Mouse (Mus musculus) E14TG2a.4 (cell line): ENCODE data around the gene Tent5b.
"Not testable (repeated sequence)": the region's sequence is repeated elsewhere in the genome, so short reads cannot be mapped to it uniquely, and the experiment has no call there.

ENCODE experiments used
- H3K27me3 ChIP-seq: 2 replicates; pipeline ENCODE4 v1.6.1; 2014; ENCODE audit warnings: low read length, control low read depth; ENCODE audit not compliant: insufficient read depth
- H3K36me3 ChIP-seq: 2 replicates; pipeline ENCODE4 v1.6.1; 2014; ENCODE audit warnings: low read length, control low read depth; ENCODE audit not compliant: insufficient read depth
- H3K4me1 ChIP-seq: replicated peaks from 2 replicates; pipeline ENCODE4 v1.6.1; 2014; ENCODE audit warnings: low read depth, low read length, control low read depth
- H3K4me3 ChIP-seq: replicated peaks from 2 replicates; pipeline ENCODE4 v1.5.1; 2014; ENCODE audit warnings: mild to moderate bottlenecking, low read length
- H3K9me3 ChIP-seq: 2 replicates; pipeline ENCODE4 v1.6.1; 2014; ENCODE audit warnings: low read length, control low read depth
- CTCF ChIP-seq: conservative IDR thresholded peaks from 2 replicates; pipeline ENCODE4 v1.5.1; 2014; ENCODE audit warnings: low read length
- NANOG ChIP-seq: IDR thresholded peaks from 2 replicates; pipeline ENCODE4 v1.6.1; 2014; ENCODE audit warnings: borderline replicate concordance, low read length, mixed read lengths
- POU5F1 ChIP-seq: IDR thresholded peaks from 2 replicates; pipeline ENCODE4 v1.6.1; 2014; ENCODE audit warnings: low read length, borderline replicate concordance

Tent5b gene

DNA sequence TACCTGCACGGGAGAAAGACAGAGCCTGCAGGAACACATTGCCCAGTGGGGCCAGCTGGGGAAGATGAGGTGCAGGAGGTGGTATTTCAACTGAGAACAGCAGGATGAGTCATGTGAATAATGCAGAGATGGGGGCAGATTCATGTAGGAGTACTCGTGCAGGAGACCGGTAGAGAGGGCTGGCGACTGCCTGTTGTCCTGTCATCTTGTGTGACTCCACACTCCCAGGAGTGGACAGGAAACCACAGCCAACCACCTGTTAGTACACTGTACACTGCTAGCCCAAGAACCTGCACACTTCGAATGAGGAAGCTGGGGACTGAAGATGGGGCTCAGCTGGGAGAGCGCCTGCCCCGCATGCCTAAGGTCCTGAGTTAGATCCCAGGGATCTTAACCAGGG lies 21.6 kb downstream of the Tent5b start:
- Histone ChIP-seq H3K9me3 (no peaks in the 10 kb centered on the region), H3K36me3 (no peaks in the 10 kb centered on the region), H3K4me3 (no peak overlapping the region), H3K27me3 (peaks cover 59% of the 10 kb centered on the region), H3K4me1 (peaks cover 44% of the 10 kb centered on the region)
- TF ChIP-seq NANOG (no peak), CTCF (no peak), POU5F1 (no peak)

DNA sequence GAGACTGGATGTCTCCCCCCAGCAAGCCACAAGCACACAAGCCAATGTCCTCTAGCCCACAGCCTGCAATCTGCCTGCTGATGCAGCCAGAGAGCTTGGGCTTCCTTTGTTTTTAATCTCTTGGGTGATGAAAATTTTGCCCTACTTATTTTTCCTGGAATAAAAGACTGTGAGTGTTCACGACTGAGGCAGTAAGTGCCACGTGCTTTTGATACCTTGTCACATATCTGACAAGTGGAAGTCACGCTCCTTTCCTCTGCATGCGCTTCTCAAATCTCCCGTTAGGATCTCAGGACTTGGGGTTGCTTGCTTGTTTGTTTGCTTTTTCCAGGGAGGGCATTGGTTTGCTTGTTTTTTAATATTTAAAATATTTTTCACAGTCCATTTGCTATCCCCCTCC lies 24.4 kb downstream of the Tent5b start:
- peaks cover 40% of the 10 kb centered on the region for H3K4me1 ChIP-seq
- H3K4me3 ChIP-seq = no peak overlapping the region
- no peaks in the 10 kb centered on the region for H3K9me3 ChIP-seq
- TF ChIP-seq NANOG = no peak
- no peak for TF ChIP-seq POU5F1
- no peak for TF ChIP-seq CTCF
- H3K27me3 ChIP-seq = peaks cover 40% of the 10 kb centered on the region
- H3K36me3 ChIP-seq = no peaks in the 10 kb centered on the region

DNA sequence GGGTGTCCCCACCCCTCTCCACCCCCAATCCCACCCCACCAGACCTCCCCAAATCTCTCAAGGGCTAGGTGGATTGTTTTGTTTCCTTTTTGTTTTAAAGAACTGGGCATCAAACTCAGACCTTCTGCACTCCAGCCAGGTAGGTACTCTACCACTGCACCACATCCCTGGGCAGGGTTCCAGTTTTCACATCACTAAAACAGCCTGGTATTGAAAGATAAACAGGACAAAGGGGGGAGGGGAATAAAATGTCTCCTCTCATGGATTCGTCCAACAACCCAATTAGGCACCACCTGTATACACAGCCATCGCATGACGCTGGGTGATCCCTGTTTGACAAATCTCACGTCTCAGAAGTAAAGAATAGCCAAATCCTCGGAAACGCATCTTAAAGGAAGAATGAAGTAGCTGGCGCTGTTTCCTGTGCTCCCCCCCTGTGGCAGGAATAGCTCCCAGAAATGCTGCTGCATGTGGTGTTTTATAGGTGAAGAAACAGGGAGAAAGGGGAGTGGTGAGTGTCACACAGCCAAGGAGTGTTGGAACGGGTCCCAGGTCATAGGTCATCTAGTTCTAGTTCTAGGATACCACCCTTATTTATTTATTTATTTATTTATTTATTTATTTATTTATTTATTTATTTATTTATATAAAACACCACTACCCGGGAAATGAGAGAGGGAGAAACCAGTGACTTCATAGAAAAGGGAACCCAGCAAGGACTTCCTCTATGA lies 25.0 kb downstream of the Tent5b start:
- no peaks in the 10 kb centered on the region for H3K36me3 ChIP-seq
- TF ChIP-seq POU5F1 (no peak), CTCF (no peak), NANOG (no peak)
- H3K9me3 ChIP-seq = no peaks in the 10 kb centered on the region
- H3K27me3 ChIP-seq = peaks cover 34% of the 10 kb centered on the region
- no peak overlapping the region for H3K4me3 ChIP-seq
- peaks cover 36% of the 10 kb centered on the region for H3K4me1 ChIP-seq

DNA sequence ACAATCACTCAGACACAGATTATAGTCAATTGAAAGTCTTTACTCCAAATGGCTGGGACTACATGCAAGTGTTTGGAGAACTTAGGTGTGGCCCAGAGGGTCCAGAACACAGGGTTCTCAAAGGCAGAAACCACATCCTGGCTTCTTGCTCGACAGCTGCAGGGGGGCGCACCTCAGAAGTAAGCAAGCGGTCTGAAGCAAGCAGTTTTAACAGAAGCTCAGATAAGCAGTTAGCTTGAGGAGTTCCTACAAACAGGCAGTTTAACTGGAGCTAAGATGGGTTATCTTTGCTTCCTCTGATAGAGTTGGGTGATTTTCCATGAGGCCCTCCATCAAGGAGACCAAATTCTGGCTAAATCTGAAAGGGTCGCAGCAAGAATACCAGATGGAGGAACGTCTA lies 26.6 kb downstream of the Tent5b start:
- Histone ChIP-seq H3K4me3 (no peak overlapping the region), H3K36me3 (no peaks in the 10 kb centered on the region), H3K9me3 (no peaks in the 10 kb centered on the region), H3K27me3 (peaks cover 24% of the 10 kb centered on the region), H3K4me1 (peaks cover 46% of the 10 kb centered on the region)
- no peak for TF ChIP-seq POU5F1
- no peak for TF ChIP-seq CTCF
- TF ChIP-seq NANOG = no peak

DNA sequence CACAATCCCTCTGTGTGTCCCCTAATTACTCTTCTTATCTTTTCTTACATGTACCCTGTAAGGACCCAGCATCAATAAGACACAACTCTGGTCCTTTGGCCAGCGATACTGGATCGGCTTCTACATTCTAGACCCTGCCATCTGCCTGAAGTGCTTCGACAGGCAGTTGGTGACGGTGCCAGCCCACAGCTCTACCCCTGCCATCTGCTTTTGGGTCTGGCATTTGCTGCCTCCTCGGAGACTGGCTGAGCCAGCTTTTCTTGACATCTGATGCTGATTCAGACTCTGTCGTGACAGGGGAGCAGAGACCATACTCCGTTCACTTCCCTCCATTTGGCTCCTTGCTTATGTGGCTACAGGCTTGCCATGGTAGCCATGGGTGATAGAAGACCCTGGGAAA lies 29.1 kb downstream of the Tent5b start:
- H3K36me3 ChIP-seq = no peaks in the 10 kb centered on the region
- H3K27me3 ChIP-seq = peaks cover 16% of the 10 kb centered on the region
- H3K4me1 ChIP-seq = peaks cover 43% of the 10 kb centered on the region
- no peak overlapping the region for H3K4me3 ChIP-seq
- TF ChIP-seq POU5F1 (no peak), NANOG (no peak), CTCF (no peak)
- no peaks in the 10 kb centered on the region for H3K9me3 ChIP-seq

DNA sequence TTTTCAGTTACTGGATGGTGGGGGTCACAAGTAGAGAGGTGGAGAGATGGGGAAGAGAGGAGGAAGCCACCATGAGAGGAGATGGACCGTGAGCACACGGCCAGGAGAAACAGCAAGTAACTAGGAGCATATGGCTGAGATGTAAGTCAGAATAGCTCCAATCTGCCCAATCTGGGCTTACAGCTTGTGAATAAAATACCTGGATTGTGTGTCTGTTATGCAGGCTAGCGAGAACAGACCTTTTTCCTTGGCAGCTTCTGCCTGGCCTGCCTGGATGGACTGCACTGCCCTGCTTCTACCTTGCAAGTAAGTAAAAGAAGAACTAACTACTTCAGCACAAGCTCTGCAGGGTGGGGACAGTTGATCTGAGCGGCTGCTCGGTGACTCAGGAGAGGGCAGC lies 31.1 kb downstream of the Tent5b start:
- no peaks in the 10 kb centered on the region for H3K36me3 ChIP-seq
- no peaks in the 10 kb centered on the region for H3K9me3 ChIP-seq
- H3K27me3 ChIP-seq = peaks cover 4% of the 10 kb centered on the region
- H3K4me3 ChIP-seq = peak overlapping the region; percentile 51
- H3K4me1 ChIP-seq = peaks cover 41% of the 10 kb centered on the region
- TF ChIP-seq CTCF (no peak), POU5F1 (no peak), NANOG (no peak)

DNA sequence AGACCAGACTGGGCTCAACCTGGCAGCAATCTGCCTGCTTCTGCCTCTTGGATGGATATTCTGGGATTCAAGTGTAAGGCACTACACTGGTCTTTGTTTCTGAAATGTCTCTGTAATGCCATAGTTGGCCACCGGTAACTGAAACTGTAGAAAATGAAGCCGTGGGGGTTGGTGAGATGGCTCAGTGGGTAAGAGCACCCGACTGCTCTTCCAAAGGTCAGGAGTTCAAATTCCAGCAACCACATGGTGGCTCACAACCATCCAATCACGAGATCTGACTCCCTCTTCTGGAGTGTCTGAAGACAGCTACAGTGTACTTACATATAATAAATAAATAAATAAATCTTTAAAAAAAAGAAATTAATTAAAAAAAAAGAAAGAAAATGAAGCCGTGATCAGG lies 32.6 kb downstream of the Tent5b start:
- not testable (repeated sequence) for H3K27me3 ChIP-seq, H3K36me3 ChIP-seq, H3K4me3 ChIP-seq, H3K9me3 ChIP-seq
- peaks cover 36% of the 10 kb centered on the region for H3K4me1 ChIP-seq

DNA sequence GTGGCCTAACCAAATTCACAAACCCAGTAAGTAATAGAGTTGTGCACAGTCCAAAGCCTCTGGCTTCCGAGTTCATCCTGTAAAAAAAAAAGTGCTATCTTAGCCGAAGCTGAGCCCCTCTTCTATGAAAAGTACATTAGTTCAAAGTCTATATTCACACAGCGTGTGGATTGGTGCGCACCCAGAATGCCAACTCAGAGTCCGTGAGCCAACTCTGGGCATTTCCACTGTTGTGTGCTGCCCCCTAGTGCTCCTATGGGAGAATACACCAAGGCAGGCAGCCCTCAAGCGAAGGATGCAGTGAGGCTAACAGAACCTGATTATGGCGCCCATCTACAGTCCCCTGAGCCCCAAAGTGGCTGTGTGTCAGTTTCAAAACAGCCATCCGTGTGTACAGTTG lies 33.0 kb downstream of the Tent5b start:
- no peaks in the 10 kb centered on the region for H3K9me3 ChIP-seq
- peak; percentile 96 for TF ChIP-seq CTCF
- no peak for TF ChIP-seq POU5F1
- no peak for TF ChIP-seq NANOG
- no peak overlapping the region for H3K4me3 ChIP-seq
- peaks cover 34% of the 10 kb centered on the region for H3K4me1 ChIP-seq
- H3K27me3 ChIP-seq = no peaks in the 10 kb centered on the region
- H3K36me3 ChIP-seq = no peaks in the 10 kb centered on the region
